Mouse (Mus musculus): ENCODE measurements around the gene G0s2. TPM values are rescaled to one million over a fixed set of nuclear protein-coding genes. Genes with fewer than 3 reads are reported as not detected.

Gene G0s2
- polyA plus RNA-seq, 1 experiment from 2014 or later = 216 TPM

DNA sequence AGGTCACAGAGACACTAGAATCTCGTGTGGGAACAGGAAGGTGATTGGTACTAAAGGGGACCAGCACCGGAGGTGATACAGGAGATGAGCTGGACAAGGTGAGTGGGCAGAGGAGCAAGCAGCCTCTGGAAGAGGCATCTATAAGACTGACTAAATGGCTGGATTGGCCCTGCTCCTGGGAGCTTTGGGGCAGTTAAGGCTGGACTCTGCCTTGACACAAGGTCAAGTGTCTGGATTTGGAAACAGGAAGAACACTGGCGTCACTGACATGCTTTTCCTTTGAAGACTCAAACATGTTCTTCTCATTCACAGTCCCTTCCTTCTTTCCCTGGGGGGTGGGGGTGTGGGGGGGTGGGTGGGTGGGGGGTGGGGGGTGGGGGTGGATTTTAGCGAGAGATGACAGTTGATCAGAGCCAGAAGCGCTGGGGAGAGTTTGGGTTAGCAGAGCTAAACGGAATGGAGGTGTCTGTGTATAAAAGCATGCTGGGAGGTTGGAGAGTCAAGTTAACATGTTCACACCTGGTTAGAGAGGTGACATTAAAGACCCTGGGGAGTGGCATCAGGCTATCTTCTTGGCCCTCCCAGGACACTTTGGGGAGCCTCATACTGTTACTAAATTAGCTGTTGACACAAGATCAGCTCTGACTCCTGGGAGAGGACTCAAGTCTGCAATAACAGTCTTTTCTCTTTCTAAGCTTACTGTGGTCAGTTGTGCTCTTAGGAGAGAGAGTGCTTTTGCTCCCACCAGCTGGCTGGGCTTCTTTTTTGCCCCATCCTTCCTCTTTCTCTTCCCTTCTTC lies 1.9 kb downstream of the G0s2 start:
- no peaks in the 10 kb centered on the region; the same call in 1 of the 2 replicates for H3K4me1 ChIP-seq (ENCODE audit: insufficient read depth, low read depth, low read length)
- no peaks in the 10 kb centered on the region for H3K36me3 ChIP-seq (ENCODE audit: insufficient read depth, low read length)
- DNase-seq (ENCODE audit: low spot score) (peak; percentile 84), ATAC-seq (peak; percentile 22)
- WGBS = 43% methylated on average over 6 of the region's 6 CpGs
- H3K9ac ChIP-seq (replicated peaks; ENCODE audit: low read depth) = 0 out of 2 replicates have a peak overlapping the region, but pooled peaks have one; percentile 58
- H3K27ac ChIP-seq (ENCODE audit: low read length) = peak overlapping the region; percentile 86
- no peaks in the 10 kb centered on the region for H3K9me3 ChIP-seq (ENCODE audit: low read length)
- TF ChIP-seq EP300 (IDR thresholded peaks at IDR 0.05) (no peak), CTCF (IDR thresholded peaks at IDR 0.05) (no peak)
- H3K27me3 ChIP-seq (replicated peaks; ENCODE audit: insufficient read depth, low read length) = no peaks in the 10 kb centered on the region
- peak overlapping the region; percentile 47 for H3K4me3 ChIP-seq (ENCODE audit: low read depth, low read length)
- peak overlapping the region; percentile 58 for H3K4me2 ChIP-seq (replicated peaks; ENCODE audit: low read depth, low read length)

DNA sequence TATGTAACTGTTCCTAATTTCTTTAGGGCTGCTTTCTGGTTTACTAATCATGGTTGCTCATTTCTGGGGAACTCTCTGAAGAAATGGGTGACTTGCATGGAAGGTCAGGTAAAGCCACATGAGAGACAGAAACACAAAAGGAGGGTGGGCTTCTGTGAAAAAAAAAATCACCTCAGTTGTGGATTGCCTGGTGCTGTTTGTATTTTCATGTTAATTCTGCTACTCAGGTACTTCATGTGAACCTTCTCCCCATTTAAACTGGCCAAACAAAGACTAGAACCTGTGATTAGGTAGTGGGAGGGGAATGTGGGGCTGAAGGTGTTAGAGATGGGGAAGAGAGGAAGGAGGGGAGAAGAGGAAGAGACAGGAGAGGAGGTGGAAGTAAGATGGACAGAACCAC lies 7.3 kb downstream of the G0s2 start:
- Histone ChIP-seq H3K4me1 (ENCODE audit: insufficient read depth, low read depth, low read length) (peaks cover 5% of the 10 kb centered on the region; the same call in 1 of the 2 replicates), H3K4me2 (replicated peaks; ENCODE audit: low read depth, low read length) (no peak overlapping the region), H3K9ac (replicated peaks; ENCODE audit: low read depth) (no peak overlapping the region), H3K9me3 (ENCODE audit: low read length) (no peaks in the 10 kb centered on the region), H3K27ac (ENCODE audit: low read length) (no peak overlapping the region), H3K27me3 (replicated peaks; ENCODE audit: insufficient read depth, low read length) (no peaks in the 10 kb centered on the region), H3K4me3 (ENCODE audit: low read depth, low read length) (no peak overlapping the region), H3K36me3 (ENCODE audit: insufficient read depth, low read length) (no peaks in the 10 kb centered on the region)
- ATAC-seq (no peak), DNase-seq (ENCODE audit: low spot score) (no peak)
- TF ChIP-seq CTCF (IDR thresholded peaks at IDR 0.05) (no peak), EP300 (IDR thresholded peaks at IDR 0.05) (no peak)

GRCm38 (mm10) chr1:193263955-193264598 lies 8.9 kb downstream of the G0s2 start, which contains the start of gene Hsd11b1:
TSS of gene Hsd11b1 (minus strand) at chr1:193264075.
- Histone ChIP-seq H3K9ac (replicated peaks; ENCODE audit: low read depth) (no peak within 1 kb of the TSS), H3K4me2 (replicated peaks; ENCODE audit: low read depth, low read length) (peak within 1 kb of the TSS; percentile 45), H3K27ac (ENCODE audit: low read length) (peak within 1 kb of the TSS; percentile 85), H3K9me3 (ENCODE audit: low read length) (no peaks in the 10 kb centered on the region), H3K4me1 (ENCODE audit: insufficient read depth, low read depth, low read length) (peaks cover 5% of the 10 kb centered on the region; the same call in 1 of the 2 replicates), H3K27me3 (replicated peaks; ENCODE audit: insufficient read depth, low read length) (no peaks in the 10 kb centered on the region), H3K4me3 (ENCODE audit: low read depth, low read length) (peak within 1 kb of the TSS; percentile 6), H3K36me3 (ENCODE audit: insufficient read depth, low read length) (no peaks in the 10 kb centered on the region)
- ATAC-seq (peak; percentile 29), DNase-seq (ENCODE audit: low spot score) (peak; percentile 72)
- no peak for TF ChIP-seq CTCF (IDR thresholded peaks at IDR 0.05)
- no peak for TF ChIP-seq EP300 (IDR thresholded peaks at IDR 0.05)
- 53% methylated on average over 5 of the region's 5 CpGs for WGBS

DNA sequence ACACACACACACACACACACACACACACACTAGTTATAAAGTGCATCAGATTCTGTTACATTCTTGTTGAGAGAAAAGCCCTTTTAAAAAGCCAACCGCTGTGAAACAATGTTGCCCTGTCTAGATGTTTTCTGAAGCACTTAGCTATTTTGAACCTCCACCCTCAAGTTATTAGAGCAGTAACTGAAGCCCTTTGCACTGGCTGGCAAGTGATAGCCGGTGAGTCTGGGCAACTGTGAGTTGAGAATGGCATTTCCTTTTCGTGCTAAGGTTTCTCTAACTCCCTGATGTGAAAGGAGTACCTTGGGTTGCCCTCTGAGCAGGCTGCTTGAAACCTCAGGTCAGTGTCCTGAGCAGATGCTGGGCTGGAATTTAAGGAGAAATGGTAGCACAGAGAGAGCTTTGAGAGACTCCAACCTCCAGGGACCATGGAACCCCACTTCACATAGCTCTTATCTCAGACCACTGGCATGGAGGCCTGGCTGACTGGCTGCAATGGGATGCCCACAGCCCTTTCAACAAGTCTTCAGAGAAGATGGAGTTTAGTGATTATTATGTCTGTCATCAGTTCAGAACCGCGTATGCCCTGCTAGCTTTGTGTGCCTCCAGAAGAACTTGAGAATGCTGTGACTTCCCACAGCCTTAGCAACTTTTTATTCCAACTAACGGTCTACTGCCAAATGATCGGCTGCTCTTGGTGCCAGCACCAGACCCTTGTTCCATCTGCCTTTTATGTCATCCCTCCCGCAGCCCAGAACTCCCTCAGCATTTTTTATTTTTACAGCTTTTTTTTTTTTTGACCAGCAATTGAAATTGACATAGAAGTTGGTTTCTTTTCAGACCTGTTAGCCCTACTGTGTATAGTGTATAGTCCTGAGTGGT lies 9.8 kb downstream of the G0s2 start:
- Histone ChIP-seq H3K9ac (replicated peaks; ENCODE audit: low read depth) (no peak overlapping the region), H3K4me3 (ENCODE audit: low read depth, low read length) (peak overlapping the region; percentile 6), H3K4me1 (ENCODE audit: insufficient read depth, low read depth, low read length) (peaks cover 5% of the 10 kb centered on the region; the same call in 1 of the 2 replicates), H3K9me3 (ENCODE audit: low read length) (no peaks in the 10 kb centered on the region), H3K36me3 (ENCODE audit: insufficient read depth, low read length) (no peaks in the 10 kb centered on the region), H3K27me3 (replicated peaks; ENCODE audit: insufficient read depth, low read length) (no peaks in the 10 kb centered on the region), H3K4me2 (replicated peaks; ENCODE audit: low read depth, low read length) (peak overlapping the region; percentile 45), H3K27ac (ENCODE audit: low read length) (peak overlapping the region; percentile 85)
- ATAC-seq (no peak), DNase-seq (ENCODE audit: low spot score) (no peak)
- TF ChIP-seq CTCF (IDR thresholded peaks at IDR 0.05) (no peak), EP300 (IDR thresholded peaks at IDR 0.05) (no peak)
- WGBS = 58% methylated on average over 8 of the region's 8 CpGs

- 29% methylated on average over 7 of the region's 7 CpGs for WGBS
- no peaks in the 10 kb centered on the region for H3K27me3 ChIP-seq (replicated peaks; ENCODE audit: insufficient read depth, low read length)
- peak overlapping the region; percentile 45; the same call in 1 of the 2 replicates for H3K4me2 ChIP-seq (replicated peaks; ENCODE audit: low read depth, low read length)
- no peak overlapping the region for H3K4me3 ChIP-seq (ENCODE audit: low read depth, low read length)
- H3K9ac ChIP-seq (replicated peaks; ENCODE audit: low read depth) = no peak overlapping the region
- H3K4me1 ChIP-seq (ENCODE audit: insufficient read depth, low read depth, low read length) = peaks cover 5% of the 10 kb centered on the region; the same call in 1 of the 2 replicates
- TF ChIP-seq CTCF (IDR thresholded peaks at IDR 0.05) (0 out of 2 replicates have a peak, but pooled peaks have one; percentile 6), EP300 (IDR thresholded peaks at IDR 0.05) (peak; percentile 91)
- peak; percentile 93 for DNase-seq (ENCODE audit: low spot score)
- H3K27ac ChIP-seq (ENCODE audit: low read length) = peak overlapping the region; percentile 85
- no peaks in the 10 kb centered on the region for H3K9me3 ChIP-seq (ENCODE audit: low read length)
- no peaks in the 10 kb centered on the region for H3K36me3 ChIP-seq (ENCODE audit: insufficient read depth, low read length)
- peak; percentile 88 for ATAC-seq
These were observed 11.0 kb downstream of the G0s2 start for GRCm38 (mm10) chr1:193261897-193262548.
